Mouse (Mus musculus) c-Kit-positive CD71-positive TER-119-negative erythroid progenitor cells, embryonic 14.5 days (primary cell): ENCODE data around the gene Tmem198.

ENCODE experiments used
- DNase-seq: peaks from one replicate; pipeline ENCODE4 v3.0.0-alpha.2; 2013; ENCODE audit warnings: low read depth

The Tmem198 gene

DNA sequence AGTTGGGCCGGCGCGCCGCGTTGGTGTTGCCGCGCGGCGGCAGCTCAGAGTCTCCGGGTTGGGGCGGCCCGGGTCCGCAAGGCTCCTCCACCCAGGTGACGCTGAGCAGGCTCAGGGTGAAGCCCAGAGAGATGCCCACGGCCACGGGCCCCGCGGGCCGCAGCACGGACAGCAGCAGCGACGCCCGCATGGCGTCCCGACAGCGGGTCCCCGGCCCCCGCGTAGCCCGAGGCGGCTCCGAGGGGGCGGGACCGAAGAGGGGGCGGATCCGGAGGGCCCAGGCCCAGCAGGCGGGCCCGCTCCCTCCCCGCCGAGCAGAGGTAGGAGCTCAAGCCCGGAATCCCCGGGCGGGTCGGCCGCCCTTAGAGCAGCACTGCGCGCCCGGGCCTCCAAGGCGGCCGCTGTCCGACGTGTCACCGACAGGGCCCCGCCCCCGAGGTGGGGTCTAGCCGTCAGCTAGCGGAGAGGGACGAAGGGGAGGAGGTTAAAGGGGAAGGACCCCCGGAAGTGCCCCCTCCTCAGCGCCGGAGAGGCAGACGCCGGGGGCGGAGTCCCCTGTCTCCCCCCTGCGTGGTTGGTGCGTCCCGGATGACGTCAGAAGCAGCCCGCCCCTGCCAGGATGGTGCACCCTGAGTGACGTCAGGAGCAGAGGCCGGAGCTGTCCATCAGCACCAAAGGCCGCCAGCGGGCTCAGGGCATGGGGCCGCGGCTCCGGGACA is at the start of gene Tmem198, which contains the start of gene Chpf:
TSS of gene Tmem198 (plus strand) at position 617 of the 719 bp plus-strand sequence.
TSS of gene Chpf (minus strand) at position 392 of the 719 bp plus-strand sequence.
- peak; percentile 88 for DNase-seq

DNA sequence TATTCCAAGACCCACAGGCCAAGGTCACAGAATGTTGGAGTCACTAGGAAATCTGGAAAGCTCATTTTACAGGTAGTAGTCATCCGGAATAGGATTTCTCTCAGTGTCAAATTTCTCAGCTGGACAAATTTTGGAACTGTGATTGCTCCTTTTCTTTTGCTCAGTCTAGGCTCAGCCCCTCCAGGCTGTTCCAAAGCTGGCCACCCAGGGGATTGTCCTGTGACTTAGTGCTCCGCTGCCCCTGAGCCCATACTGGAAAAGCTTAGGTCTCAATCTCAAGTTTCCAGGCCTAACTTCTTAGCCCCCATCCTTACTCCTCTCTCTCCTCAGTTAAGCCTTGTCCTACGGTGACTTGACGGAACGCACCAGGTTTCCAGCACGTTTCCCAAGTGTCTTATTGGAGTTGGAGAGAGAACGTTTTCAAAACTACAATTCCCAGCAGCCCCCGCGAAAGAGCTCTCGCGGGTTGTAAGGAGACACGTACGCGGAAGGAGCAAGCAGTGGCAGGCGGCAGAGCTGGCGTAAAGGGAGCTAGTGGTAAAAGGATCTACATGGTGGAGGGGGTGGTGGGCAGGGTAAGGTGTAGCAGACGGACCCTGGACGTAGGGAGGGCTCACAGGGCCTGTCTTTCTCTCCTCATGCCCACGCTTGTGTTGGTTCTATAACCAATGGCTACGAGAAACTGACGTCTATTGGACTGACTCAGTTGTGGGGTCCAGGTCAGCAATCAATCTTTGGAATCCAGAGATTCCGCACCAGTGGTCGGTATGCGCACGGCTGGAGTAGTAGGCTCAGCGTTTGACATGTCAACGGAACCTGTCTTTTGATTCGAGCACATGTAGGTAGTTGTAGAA is 43.6 kb upstream of the Tmem198 start, which contains the start of gene Gmppa:
TSS of gene Gmppa (plus strand) at position 456 of the 854 bp plus-strand sequence.
- peak; percentile 67 for DNase-seq

DNA sequence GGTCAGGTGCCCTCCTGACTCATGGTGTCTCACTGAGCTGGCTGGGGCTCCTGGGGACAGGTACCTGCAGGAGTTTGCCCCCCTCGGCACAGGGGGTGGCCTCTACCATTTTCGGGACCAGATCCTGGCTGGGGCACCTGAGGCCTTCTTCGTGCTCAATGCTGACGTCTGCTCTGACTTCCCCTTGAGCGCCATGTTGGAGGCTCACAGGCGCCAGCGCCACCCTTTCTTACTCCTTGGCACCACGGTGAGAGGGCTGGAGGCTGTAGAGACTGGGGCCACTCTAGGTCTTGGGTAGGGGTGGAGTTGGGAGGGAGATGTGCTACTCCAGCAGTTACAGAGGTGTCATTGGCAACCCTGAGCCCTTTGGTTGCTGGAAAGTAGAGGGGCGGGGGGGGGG is 40.5 kb upstream of the Tmem198 start:
- no peak for DNase-seq

GRCm38 (mm10) chr1:75440661-75441060 is 38.7 kb upstream of the Tmem198 start:
- no peak for DNase-seq

DNA sequence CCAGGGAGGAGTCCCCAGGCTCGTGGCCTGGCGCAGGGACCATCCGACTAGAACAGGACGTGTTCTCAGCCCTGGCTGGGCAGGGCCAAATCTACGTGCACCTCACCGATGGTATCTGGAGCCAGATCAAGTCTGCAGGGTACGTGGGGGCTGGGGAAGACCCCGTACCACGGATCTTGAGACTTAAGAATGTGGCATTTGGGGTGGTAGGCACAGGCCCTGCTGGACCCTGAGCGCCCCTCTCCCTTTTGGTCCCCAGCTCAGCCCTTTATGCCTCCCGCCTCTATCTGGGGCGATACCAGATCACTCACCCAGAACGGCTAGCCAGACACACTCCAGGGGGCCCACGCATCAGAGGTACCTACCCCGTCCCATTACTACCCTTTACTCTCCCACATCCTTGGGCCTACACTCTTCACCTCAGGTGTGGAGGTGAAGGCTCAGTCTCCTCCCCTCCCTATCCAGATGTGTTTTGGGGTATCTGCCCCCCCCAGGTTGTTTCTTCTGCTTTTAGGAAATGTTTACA is 37.8 kb upstream of the Tmem198 start:
- no peak for DNase-seq

DNA sequence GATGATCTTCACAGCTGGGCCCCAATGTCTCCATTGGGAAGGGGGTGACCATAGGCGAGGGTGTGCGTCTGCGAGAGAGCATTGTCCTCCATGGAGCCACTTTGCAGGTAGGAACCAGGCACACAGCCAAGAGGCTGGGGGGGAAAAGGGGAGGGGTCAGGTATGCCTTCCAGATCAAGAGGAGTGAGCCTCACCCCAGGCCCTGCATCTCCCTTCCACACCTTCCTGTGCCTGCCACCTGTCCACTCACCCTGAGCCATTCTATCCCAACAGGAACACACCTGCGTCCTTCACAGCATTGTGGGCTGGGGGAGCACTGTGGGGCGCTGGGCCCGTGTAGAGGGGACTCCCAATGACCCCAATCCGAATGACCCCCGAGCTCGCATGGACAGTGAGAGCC is 37.2 kb upstream of the Tmem198 start:
- DNase-seq, result no peak

GRCm38 (mm10) chr1:75442811-75443210 is 36.5 kb upstream of the Tmem198 start:
- no peak for DNase-seq

GRCm38 (mm10) chr1:75443247-75444024 is 35.9 kb upstream of the Tmem198 start:
- no peak for DNase-seq

DNA sequence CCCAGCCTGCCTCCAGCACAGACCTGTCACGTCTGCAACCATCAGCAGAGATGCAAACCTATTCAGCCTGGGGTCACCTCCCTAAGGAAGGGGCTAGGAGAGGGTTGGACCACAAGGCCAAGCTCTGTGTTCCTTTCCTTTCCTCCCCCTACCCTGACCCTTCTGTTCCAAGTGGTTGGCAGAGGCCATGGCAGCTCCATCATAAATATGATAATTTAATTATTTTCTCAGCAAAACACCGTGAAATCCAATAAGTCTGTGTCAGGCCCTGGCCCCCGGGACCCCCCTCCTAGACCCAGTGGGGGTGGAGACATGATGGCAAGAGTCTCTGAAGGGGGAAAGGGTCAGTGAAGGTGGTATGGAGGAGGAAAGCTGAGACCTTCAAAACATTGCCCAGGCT is 35.1 kb upstream of the Tmem198 start:
- DNase-seq, result no peak

GRCm38 (mm10) chr1:75445141-75445701 is 34.1 kb upstream of the Tmem198 start:
- no peak for DNase-seq

DNA sequence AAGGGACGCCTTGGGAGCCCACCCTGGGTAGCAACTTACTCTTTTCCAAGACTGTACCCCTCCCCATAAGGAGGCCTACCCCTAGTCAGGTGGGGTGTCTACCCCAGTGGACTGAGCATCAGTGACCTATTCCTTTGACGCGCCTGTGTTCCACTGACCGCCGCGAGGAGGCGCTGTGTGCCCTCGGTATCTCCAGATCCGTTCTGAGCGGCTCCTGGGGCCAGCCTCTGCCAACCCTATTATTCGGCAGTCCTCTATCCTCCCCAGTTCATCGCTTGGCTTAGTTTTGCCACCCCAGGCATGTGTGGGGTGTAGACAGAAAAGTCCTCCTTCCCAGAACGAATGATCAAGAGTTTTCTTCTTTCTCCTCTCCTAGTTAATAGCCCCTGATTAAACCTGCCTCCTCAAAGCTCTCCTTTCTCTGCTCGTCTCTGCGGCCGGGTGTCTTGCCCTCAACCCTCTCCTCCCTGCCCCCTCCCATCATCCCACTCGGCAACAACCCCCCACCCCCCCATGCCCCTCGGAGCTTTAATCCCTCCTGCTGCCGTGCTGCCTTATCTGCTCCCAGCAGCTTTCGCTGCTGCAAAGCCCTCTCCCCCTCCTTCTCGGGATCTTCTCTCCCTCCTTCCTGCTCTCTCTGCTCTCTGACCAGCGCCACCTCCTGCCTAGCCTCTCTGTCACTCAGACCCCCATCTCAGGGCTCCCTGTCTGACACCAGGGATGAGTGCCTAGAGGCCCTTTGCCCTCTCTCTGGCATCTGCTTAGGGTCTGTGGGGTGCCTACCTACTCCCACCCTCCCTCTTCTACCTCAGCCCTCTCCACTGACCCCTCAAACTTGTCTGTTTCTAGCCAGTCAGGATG is 33.4 kb upstream of the Tmem198 start:
- peak; percentile 73 for DNase-seq

- DNase-seq, result no peak
These were observed 32.7 kb upstream of the Tmem198 start for GRCm38 (mm10) chr1:75446656-75447055.

DNA sequence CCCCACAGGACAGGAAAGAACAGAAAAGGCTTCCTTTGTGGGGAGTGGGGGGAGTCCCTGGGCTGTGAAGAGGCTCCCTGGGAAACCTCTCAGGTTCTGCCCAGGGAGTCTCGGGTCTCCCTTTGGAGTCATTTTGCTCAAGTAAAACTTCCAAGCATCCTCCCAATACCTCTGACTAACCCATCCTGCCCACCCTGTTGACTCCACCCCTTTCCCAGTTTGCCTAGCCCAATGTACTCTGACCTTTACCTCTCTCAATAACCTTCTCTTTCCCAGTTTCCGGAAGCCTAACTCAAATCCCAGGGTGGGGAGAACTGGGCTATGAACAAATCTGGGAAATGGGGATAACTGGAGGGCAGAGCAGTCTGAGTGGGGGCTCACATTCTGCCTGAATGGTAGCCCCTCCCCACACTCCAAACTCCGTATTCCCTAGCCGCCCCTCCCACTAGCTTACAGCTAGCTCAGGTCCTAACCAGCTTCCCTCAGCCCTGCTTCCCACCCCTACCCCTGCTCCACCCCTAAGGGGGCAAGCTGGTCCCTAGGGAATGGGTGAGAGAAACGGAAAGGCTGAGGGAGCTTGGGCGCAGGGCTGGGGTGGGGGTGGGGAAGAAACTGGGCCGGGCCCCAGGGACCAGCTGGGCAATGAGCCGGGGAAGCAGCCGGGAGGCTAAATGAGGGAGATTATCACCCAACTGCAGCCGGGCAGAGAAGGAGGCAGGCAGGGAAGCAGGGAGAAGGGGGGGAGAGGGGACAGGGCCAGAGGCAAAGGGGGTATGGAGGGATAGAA is 31.9 kb upstream of the Tmem198 start:
- no peak for DNase-seq

- no peak for DNase-seq
These were observed 31.3 kb upstream of the Tmem198 start for GRCm38 (mm10) chr1:75448052-75448431.

DNA sequence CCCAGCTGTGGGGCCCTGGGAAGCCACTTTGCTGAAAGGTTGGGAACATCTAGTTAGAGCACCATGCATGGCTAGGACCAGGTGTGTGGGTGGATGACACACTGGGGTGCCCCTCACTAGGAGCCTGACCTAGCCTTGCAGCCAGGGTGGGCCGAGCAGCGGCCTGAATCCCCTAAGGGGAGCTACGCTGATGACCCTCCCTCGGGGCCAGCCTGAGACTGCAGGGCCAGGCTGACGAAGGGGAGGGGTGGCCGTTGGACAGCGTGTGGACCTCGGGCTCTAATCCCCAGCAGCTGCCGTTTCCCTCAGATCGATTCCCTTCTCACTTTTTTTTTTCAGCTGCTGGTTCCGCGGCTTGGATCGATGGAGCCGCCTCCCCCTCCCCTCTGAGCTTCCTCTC is 30.4 kb upstream of the Tmem198 start:
- no peak for DNase-seq

GRCm38 (mm10) chr1:75449377-75450135 is 29.8 kb upstream of the Tmem198 start:
- no peak for DNase-seq

DNA sequence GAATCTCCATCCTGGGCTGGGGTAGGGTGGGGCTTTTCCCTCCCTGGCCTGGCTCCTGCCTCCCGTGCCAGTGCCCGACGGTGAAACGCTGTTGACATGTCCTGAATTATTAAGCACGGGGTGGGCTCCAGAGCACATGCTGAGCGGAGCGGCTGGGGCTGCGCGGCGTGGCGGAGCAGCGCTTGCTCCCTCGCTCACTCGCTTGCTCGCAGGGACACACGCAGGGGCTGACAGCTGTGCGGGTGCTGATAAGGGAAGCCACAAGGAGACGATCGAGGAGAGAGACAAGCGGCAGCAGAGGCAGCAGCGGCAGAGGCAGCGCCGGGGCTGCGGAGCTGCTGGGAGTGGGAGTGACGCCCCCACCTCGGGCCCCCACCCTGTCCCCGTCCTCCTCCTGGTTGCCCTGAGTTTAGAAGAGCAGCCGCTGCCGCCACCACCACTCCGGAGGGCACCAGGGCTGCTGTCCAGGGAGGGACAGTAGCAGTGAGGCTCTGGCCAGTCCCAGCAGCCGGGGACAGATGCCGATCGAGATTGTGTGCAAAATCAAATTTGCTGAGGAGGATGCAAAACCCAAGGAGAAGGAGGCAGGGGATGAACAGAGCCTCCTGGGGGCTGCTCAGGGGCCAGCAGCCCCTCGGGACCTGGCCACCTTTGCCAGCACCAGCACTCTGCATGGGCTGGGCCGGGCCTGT is 28.9 kb upstream of the Tmem198 start, which contains the start of gene Asic4:
TSS of gene Asic4 (plus strand) at position 123 of the 692 bp plus-strand sequence.
- DNase-seq, result no peak

DNA sequence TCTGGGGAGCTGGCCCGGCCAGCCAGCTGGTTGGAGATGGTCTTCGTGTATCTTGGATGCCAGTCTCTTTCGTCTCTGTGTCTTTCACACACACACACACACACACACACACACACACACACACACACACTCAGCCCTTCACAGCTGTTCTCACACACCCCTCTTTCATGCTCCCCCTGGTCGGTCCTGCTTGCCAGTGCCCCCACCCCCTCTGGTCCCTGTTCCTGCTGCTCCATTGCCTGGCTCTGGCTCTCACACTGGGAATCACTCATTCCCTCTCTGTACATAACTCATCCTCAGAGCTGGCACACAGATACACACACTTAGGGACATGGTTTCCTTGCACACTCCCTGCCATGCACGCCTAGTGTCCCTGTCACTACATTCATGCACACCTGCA is 27.4 kb upstream of the Tmem198 start:
- DNase-seq, result no peak
